Mouse (Mus musculus): Measurements from ENCODE around the gene Klk7.

GRCm38 (mm10) chr7:43829006-43829405 is 17.9 kb downstream of the Klk7 start:
- TF ChIP-seq CTCF (IDR thresholded peaks at IDR 0.05; ENCODE audit: extremely low read depth, insufficient read depth, insufficient read length, insufficient replicate concordance) = no peak
- no peak for TF ChIP-seq POLR2A (IDR thresholded peaks at IDR 0.05; ENCODE audit: low read depth, low read length)

Data from spleen, adult 2 months (tissue).